Mouse (Mus musculus) inflammation-experienced regulatory T-cells, adult 6 months (primary cell): Measurements from ENCODE around the gene Nudt11. TPM values are rescaled to one million over a fixed set of nuclear protein-coding genes. Genes with fewer than 3 reads are reported as not detected.
"Not testable (repeated sequence)": the region's sequence is repeated elsewhere in the genome, so short reads cannot be mapped to it uniquely, and the experiment has no call there.

ENCODE experiments used
- ATAC-seq: one replicate; pipeline ENCODE4 v1.8.0; 2017
- polyA plus RNA-seq, 3 experiments: library from polyadenylated mRNA; unstranded; fragments of 100-300 nt; shearing (Covaris generic); gene quantifications; one replicate each; pipeline ENCODE4 v1.2.1; 2017

Gene Nudt11
- not detected for polyA plus RNA-seq

- ATAC-seq, result not testable (repeated sequence)
Observed at GRCm38 (mm10) chrX:6047066-6047935, at the start of gene Nudt11. Gene Nudt11 (plus strand): TSS chrX:6047453.

- not testable (repeated sequence) for ATAC-seq
Observed at GRCm38 (mm10) chrX:6047936-6048614, 822 bp downstream of the Nudt11 start.

- ATAC-seq, result no peak
Observed at GRCm38 (mm10) chrX:6061563-6061962, 14.3 kb downstream of the Nudt11 start.

GRCm38 (mm10) chrX:6082954-6083680, 35.9 kb downstream of the Nudt11 start, which contains the start of gene AU022751:
Gene AU022751 (minus strand): TSS chrX:6083419.
- ATAC-seq, result no peak

- no peak for ATAC-seq
Observed at GRCm38 (mm10) chrX:6091547-6091946, 44.3 kb downstream of the Nudt11 start.

- ATAC-seq, result no peak
Observed at GRCm38 (mm10) chrX:6091996-6092757, 44.9 kb downstream of the Nudt11 start.

Other genes starting within 250 kb of the Nudt11 start
- not detected for gene AU022751, start 36.0 kb downstream of the Nudt11 start, polyA plus RNA-seq
- not detected for gene Nudt10, start 125.6 kb downstream of the Nudt11 start, polyA plus RNA-seq